Mouse (Mus musculus): ENCODE data around the gene Ppp1r1b.
"Not testable (repeated sequence)": the region's sequence is repeated elsewhere in the genome, so short reads cannot be mapped to it uniquely, and the experiment has no call there.

Gene Ppp1r1b

DNA sequence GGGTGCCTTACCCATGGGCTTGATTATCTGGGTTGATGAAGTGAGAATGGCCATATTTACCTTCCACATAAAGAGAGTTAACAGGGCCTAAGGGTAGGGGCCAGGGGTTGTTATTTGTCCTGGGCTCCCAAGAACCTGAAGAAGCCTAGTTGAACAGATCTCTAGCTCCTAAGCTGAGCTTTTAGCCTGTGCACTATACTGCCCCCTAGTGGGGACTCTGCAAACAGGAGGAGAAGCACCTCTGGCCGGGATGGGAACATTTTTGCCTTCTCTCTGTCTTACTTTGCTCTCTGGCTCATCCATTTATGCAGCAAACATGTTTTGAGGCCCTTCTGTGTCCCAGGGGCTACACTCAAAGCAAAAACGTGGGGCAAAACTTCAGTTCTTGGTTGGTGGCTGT lies 24.2 kb downstream of the Ppp1r1b start:
- peak in 1 of 2 experiments; percentile 56 for DNase-seq (ENCODE audit: low spot score in 2 of 2)

DNA sequence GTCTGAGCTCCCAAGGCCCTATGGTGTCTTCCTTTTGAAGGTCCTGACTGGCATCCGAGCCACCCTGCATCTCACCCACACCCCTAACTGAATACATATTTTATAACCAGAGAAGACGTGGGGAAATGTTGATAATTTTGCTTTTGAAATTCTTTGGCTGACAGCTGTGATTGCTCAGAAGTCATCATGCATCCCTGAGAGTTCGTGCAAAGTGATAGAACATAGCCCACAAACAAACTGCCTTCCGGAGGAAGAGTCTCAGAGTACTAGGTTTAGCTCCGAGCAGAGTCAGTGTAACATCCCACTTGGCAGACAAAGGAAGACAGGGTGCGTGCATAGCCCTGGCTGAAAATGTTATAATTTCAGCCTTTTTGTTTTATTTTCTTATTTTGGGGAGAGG lies 25.0 kb downstream of the Ppp1r1b start:
- DNase-seq (ENCODE audit: low spot score in 2 of 2) = no peak

DNA sequence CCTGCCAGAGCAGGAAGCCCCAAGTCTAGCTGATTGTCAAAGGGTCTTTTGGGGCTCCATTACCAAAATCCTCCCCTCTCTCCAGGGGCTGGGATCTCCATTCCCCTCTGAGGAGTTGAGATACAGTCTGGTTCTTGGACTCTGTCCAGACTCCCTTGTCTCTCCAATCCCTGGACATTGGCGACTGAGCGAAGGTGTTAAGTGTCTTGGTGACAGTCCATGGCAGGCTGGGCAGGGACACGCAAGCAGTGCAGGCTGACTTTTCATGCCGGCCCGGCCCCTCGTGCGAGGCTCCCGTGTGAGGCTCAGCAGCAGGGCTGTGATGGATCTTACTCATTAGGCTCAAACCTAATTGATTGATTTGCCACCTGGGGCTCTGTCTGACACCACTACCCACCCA lies 26.1 kb downstream of the Ppp1r1b start:
- no peak for DNase-seq (ENCODE audit: low spot score in 2 of 2)

DNA sequence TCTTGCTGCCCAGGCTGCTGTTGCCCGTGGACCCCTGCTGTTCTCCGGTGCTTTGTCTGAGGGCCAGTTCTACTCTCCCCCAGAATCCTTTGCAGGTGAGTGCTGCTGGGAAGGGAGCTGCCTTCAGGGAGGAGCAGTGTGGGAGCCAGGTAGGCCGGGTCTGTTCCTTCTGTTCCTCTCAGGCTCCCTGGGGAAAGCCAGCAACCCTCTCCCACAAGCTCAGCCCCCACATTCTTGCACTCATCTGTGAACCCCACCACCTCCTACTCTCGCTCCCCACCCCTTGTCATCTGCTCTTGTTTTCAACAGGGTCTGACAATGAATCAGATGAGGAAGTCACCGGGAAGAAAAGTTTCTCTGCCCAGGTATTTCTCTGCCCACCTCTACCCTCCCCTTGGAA lies 28.6 kb downstream of the Ppp1r1b start:
- no peak for DNase-seq (ENCODE audit: low spot score in 2 of 2)

DNA sequence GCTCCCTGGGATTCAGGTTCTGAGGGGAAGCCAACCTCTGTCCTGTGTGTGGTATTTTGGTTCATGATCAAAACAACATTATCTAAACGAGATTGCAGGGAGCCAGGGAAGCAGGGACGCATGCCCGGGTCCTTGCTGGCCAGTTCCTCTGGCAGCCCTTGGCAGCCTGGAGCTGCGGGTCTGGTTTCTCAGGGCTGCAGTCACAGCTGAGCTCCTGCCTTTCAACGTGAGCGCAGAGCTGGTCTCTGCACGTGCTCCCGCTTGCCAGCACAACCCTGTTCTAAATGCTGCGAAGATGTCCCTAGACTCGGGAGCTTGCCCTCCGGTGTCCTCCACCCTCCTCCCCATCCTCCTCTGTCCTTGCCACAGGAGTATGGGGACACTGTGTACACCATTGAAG lies 29.6 kb downstream of the Ppp1r1b start:
- DNase-seq (ENCODE audit: low spot score in 2 of 2) = no peak

DNA sequence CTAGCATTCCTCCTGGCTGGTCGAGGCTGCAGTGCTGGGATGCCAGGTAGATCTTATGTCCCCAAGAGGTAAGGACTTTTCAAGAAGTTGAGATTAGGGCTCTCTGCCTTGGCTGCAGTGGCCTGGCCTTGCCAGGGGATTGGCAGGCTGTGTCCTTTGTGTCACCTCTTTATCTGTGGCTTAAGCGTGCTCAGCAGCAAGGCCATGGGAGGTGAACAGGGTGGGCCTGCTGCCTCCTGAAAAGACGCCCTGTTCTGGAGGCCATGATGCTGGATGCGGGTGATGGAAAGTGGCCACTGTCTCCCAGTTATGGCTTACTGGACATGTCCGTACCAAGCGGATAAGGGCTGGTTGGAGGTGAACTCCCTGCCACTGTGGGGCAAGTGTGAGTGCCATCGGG lies 31.2 kb downstream of the Ppp1r1b start:
- no peak for DNase-seq (ENCODE audit: low spot score in 2 of 2)

DNA sequence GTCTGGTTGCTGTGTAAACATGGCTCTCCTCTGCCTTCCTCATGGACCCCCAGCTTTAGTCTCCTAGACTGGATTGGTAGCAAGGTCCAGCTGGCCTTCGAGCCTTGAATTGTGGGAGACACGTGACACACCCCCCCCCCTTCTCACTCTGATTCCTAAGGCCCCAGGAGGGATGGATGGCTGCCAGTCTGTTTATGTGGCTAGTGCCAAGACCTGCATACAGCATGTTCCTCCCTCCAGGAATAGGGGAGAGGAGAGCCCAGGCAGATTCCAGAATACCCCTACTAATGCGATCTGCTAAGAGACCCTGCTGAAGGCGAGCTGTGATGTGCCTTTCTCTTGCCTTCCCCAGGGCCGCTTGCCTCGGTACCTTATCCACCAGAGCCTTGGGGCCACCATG lies 31.9 kb downstream of the Ppp1r1b start:
- no peak for DNase-seq (ENCODE audit: low spot score in 2 of 2)

DNA sequence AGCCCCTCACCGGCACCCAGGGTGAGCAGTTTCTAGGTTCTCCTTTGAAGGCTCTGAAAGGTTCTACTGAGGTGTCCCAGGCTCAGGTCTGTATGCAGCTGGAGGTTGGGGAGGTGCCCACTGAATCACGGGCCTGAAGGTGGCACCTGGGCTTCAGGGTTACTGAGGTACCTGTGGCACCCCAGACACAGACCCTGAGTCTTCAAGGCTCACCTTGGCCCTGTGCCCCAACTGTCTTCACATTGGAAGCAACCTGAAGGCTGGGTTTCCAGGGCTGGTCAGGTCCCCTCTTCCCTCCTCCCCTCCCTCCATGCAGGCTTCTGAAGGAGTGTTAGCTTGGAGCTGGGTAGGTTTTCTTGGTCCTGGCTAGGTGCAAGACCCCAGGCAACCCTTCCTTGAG lies 33.4 kb downstream of the Ppp1r1b start:
- DNase-seq (ENCODE audit: low spot score in 2 of 2) = no peak

DNA sequence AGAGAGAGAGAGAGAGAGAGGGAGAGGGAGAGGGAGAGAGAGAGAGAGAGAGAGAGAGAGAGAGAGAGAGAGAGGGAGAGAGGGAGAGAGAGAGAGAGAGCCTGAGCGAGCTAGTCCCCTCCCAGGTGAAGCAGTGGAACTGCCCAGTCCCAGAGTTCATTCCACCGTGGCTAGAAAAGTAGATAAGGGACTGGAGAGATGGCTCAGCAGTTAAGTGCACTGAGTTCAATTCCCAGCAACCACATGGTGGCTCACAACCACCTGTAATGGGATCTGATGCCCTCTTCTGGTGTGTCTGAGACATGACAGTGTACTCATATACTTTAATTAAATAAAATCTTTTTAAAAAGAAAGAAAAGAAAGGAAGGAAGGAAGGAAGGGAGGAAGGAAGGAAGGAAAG lies 34.2 kb downstream of the Ppp1r1b start:
- DNase-seq (ENCODE audit: low spot score in 2 of 2) = not testable (repeated sequence)

DNA sequence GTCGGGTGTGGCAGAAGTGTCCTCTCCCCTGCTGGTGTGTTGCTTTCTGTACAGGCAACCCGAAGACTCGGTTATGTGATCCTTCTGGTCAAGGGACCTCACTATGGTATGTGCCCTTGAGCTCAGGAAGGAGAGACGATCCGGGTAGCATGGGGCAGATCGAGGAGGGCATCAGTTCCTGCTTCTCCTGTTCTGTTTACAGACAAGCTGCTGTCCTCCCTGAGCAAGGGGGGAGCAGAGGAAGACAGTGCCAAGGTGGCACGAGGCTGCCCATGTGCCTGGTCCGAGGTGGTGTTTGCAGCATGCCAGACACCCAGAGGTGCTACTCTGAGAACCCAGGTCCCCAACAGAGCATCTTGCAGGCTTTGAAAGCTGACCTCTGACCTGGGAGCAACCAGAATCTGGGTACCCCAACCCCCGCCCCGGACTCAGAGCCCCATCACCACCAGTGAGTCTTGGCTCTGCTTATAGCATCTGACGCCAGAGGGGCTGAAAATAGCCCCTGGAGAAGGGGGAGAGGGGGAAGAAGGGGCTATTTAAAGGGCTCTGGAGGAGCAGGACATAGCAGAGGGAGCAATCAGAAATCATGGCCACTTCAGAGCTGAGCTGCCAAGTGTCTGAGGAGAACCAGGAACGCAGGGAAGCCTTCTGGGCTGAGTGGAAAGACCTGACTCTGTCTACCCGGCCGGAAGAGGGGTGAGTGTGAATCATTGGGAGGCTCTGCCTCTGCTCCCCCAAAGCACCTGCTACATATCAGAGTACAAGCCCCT lies 35.2 kb downstream of the Ppp1r1b start, which contains the start of gene Tcap:
Tcap (plus strand) TSS at position 551 of the 770 bp plus-strand sequence.
- no peak for DNase-seq (ENCODE audit: low spot score in 2 of 2)

DNA sequence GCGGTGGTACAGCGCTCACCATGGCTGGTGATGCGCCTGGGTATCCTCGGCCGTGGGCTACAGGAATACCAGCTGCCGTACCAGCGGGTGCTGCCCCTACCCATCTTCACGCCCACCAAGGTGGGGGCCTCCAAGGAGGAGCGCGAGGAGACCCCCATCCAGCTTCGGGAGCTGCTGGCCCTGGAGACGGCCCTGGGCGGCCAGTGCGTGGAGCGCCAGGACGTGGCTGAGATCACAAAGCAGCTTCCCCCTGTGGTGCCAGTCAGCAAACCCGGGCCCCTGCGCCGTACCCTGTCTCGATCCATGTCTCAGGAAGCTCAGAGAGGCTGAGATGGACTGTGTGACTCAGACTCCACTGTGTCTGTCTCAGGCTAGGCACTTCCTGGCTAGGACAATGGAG lies 36.0 kb downstream of the Ppp1r1b start:
- DNase-seq (ENCODE audit: low spot score in 2 of 2) = no peak

DNA sequence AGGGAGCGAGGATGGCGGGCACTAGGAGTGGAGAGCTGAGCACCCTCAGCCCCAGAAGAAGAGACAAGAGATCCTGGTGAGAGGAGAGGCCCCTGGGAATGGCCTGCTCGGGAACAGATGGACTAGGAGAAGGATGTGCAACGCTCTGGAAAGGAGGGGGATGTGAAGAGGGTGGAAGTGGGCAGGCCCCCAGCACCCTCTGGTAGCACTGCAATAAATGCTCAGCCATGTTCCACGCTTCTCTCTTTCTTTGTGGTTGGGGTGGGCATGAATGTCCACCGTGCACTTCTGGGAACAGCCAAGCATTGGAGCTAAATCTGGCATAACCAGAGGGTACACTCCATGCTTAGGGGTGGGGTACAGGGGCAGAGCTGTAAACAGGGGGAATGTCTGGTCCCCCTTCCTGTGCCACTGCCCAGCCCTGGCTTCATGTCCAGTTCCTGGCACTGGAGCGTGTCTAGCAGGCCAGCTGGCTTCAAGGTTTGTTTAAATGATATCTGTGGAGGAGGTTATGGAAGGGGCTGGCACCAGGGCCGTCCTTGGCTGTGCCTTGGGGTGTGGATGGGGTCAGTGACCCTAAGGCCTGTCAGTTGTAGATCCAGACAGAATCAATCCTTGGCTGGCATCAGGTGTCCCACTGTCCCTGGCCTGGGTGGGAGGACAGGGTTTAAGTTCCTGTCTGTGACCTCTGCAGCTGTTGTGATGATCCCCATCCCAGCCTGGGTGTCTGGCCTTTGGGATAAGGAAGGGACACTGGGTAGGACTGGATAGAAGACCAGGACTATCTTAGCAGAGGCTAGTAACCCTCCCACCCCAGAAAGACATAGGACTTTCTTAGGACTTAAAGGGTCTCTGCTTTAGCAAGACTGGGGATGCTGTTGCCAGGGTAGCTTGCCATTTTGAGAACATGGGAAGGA lies 36.8 kb downstream of the Ppp1r1b start:
- no peak for DNase-seq (ENCODE audit: low spot score in 2 of 2)

DNA sequence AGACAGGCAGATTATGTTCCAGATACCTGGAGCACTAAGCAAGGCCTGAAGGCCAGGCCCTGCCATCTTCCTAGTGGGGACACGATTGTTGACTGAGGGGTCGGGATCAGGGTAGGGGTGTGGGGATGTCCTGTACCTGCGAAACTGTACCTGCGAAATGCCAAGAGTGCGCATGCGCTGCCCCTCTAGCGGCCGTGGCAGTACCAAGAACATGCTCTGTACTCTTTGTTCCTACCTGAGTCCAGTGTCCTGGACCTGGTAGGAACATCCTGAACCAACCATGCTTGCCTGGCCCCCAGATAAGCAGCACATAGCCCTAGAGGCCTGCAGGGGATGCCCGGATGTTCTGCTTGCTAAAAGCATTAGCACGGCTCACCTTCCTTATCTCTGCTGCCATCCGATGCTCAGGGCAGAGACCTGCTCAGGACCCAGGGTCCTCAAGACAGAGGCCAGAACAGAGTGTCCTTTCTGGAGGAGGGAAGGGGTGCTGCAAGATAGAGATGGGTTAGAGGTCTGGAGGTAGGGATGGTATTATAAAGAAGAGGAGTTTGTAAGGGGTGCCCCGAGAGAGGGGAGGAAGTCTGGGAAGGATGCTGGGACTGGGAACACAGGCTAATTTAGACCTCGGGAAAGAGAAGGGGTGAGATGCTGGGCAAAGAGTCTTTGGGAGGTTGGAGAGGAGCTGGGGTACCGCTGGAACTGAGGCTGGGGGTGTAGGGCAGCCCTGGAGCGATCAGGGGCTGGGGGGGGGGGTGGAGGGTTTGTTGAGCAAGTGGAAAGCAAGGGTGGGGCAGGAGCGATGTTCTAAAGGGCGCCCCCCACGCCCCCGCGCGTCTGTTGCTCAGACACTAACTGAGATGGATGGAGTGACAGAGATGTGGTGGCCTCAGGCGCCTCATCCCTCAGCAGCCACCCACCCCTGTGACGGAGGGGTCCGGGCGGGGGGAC lies 37.7 kb downstream of the Ppp1r1b start, which contains the start of gene Pnmt:
Pnmt (plus strand) TSS at position 813 of the 948 bp plus-strand sequence.
- DNase-seq (ENCODE audit: low spot score in 2 of 2) = no peak

DNA sequence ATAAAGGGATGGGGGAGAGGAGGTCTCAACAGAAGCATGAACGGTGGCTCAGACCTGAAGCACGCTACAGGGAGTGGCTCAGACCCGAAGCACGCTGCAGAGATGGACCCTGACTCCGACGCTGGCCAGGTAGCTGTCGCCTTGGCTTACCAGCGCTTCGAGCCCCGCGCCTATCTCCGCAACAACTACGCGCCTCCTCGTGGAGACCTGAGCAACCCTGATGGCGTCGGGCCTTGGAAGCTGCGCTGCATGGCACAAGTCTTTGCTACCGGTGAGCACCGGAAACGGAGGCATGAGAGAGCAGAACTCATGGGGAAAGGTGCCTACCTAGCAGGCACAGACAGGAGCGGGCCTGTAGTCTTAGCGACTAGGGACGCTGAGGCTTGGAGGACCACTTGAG lies 38.4 kb downstream of the Ppp1r1b start:
- DNase-seq (ENCODE audit: low spot score in 2 of 2) = no peak

DNA sequence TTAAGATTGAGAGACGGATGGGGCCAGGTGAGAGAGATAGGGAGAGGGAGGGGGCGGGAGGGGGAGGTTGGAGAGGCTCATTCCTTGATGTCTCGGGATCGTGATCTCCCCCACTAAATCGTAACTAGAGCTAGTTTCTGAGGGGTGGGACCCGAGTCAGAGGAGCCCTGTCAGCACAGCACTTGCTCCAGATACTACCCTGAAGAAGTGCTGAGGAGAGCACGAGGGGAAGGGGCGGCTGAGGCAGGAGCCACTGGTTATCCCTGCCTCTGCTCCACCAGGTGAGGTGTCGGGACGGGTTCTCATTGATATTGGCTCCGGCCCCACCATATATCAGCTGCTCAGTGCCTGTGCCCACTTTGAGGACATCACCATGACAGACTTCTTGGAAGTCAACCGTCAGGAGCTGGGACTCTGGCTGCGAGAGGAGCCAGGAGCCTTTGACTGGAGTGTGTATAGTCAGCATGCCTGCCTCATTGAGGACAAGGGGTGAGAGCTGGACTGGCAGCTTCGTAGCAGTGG lies 38.9 kb downstream of the Ppp1r1b start:
- DNase-seq (ENCODE audit: low spot score in 2 of 2) = no peak

DNA sequence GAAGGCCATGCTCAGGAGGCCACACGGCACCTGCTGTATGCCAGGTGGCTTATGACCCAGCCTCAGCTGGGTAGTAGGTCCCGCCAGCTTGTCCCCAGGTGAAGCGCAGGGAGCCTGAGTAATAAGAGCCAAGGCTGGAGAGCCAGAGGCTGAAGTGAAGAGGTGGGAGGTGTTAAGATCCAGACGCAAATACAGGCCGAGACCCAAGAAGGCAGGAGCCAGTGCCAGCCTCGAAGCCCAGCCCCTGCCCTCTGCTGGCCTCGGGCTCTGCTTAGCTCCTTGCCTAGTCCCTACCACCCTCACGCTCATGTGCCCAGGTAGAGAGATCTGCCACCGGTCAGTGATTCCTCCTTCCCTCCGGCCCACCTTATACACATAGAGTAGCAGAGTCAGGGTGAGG lies 40.1 kb downstream of the Ppp1r1b start:
- DNase-seq (ENCODE audit: low spot score in 2 of 2) = no peak

DNA sequence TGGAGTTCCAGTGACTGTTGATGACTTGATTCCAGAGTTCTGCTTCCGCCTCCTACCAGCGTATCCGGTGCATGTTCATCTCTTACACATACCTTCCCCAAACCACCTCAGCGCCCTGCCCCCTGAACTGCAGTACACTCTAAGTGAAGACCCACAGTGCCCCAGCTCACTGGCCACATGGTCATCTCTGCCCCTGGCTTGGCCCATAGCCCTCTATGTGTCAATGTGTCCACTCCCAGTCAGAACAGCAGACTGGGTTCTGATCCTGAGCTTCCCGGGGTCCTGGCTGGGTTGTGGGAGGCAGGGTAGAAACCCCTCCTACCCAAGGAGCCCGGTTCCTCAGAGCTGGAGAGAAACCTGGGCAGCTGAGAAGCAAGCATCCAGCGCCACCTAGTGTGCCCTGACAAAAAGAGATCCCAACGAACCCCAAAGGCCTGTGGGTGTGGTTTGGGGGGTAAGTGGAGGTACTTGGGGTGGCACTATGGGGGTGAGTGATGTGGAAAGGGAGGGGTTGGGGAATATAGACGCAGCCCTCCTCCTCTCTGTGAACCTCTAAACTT lies 41.1 kb downstream of the Ppp1r1b start:
- peak; percentile 61 to 79 for DNase-seq (ENCODE audit: low spot score in 2 of 2)

DNA sequence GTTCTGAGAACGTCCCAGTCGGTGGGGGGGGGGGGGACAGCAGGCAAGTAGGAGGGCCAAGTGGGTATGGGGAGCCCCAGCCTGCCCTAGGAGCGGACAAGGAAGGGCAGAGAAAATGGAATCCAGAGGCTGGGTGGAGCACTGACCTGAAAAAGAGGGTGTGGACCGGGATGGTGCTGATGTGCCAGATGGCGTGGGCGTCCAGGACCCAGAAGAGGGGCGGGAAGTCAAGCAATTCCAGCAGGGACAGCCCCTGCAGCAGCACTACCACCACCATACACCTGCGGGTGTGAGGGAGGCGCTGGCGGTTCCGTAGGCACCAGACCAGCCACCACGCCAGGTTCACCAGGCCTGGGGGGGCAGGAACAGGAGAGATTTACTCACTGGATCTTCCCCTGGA lies 41.9 kb downstream of the Ppp1r1b start:
- DNase-seq (ENCODE audit: low spot score in 2 of 2) = no peak

DNA sequence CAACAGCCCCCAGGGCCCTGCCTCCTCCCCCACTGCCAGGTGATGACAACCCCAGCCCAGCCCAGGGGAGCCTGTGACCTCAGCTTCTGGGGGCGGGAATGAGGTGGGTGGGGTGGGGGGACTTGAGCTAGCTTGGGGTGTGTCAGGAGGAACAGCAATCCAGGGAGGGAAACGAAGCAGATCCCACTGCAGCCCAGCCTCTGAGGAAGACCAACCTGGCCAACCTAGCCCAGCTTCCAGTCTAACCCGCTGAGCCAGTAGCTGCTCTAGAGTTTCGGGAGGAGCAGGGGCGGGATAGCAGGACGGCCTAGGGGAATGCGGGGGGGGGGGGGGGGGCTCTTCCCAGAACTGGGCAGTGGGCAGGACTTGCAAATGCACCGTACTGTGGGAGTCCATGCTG lies 43.8 kb downstream of the Ppp1r1b start:
- DNase-seq (ENCODE audit: low spot score in 2 of 2) = no peak

DNA sequence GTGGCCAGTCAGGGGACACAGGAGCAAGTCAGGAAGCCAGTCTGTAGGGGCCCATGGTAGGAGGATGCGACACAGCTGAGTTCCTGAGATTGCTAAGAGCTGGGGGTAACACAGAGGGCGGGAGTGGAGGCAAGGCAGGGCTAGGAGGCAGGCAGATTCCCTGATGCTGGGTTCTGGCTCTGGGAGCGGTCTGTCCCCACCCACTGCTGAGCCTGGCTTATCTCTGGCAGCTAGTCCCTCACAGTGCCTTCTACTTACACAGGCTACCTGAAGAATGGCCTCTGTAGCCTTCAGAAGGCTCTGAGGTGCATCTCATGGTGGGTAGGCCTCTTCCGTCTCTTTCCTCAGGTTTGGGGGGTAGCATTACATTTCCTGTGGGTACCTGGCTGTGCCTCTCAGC lies 44.4 kb downstream of the Ppp1r1b start:
- no peak for DNase-seq (ENCODE audit: low spot score in 2 of 2)

DNA sequence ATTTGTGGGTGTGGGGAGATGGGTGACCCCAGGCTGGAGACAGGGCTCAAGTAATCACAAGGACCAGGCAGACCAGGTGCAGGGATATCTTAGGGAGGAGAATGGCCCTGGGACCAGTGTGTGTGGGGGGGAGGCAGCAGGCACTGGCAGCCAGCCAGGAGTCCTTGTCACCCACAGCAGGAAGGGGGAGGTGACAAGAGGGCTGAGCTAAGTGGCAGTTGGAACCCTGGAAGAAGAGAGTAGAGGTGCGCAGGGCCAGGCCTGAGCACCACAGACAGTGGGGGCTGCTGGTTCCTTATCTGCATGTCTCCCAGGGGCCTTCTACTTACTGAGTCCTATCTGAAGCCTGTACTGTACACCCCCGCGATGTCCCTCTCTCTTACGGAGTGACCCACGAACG lies 45.1 kb downstream of the Ppp1r1b start:
- no peak for DNase-seq (ENCODE audit: low spot score in 2 of 2)

All from frontal cortex, postnatal 36 days (tissue).